In the genomic region with DNA sequence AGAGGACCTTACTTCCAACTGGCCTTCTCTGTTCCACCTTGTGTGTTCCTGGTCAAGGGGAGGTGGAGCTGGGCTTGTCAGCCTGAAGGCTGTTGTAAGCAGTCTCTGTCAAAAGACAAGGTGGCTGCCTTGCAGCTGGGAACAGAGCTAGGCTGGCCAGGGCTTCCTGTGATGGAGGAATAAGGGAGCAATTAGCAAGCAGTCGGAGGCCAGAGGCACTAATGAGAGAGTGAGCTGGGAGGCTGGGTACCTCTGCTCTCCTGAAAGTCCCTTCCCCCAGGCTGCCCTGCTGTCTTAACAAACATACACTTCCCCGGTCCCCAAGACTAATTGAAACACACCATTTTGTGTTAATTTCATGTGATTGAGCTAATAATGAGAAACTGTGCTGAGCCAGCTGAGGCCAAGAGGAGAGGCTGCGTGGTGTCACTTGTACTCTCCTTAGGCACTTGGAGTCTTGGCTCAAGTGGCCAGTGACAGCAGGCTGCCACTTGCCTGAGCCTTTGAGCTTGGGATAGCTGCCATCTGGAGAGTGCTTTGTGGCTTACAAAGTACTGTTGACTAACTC, we compare ENCODE assay signal across 9 mouse cellular contexts.
A peak's percentile ranks its signal among the peaks of the same experiment; 100 is the strongest.
DNase-seq lines count a peak whose midpoint lies in the region; ATAC-seq lines count a peak whose summit lies in the region.
"Had no signal": no experiment of that assay in that cellular context is flagged by ENCODE, and none has a peak within 500 bp of the region (broad histone marks: within the 10 kb centered on the region; RNA-seq: fewer than 3 reads in every experiment).

No protein-coding gene starts in this region.

- peak; percentile 31 for DNase-seq in neural tube, embryonic 11.5 days (ENCODE audit: low spot score)
- no peak for DNase-seq in neural tube, embryonic 10.5 days (ENCODE audit: extremely low spot score, low spot score)
- DNase-seq in embryonic facial prominence, embryonic 10.5 days (ENCODE audit: low spot score): peak; percentile 41
- DNase-seq in skeletal muscle tissue, adult 2 months (ENCODE audit: low read depth, low spot score): peak; percentile 29
- DNase-seq in urinary bladder, adult 2 months (ENCODE audit: low spot score): no peak
- DNase-seq in thymus, adult 18-20 months: no peak
- no peak for DNase-seq in heart, postnatal 14 days

- no peak overlapping the region for H3K27ac ChIP-seq in neural tube, embryonic 11.5 days (ENCODE audit: low read depth, low read length)
- peak overlapping the region; percentile 35; the same call in 1 of the 2 replicates for H3K27ac ChIP-seq in embryonic facial prominence, embryonic 10.5 days (replicated peaks)
- H3K27ac ChIP-seq in hindbrain, embryonic 15.5 days (replicated peaks): no peak overlapping the region

- 27% methylated on average over 3 of the region's 3 CpGs for WGBS in neural tube, embryonic 11.5 days
- WGBS in embryonic facial prominence, embryonic 10.5 days: 21% methylated on average over 3 of the region's 3 CpGs
- WGBS in hindbrain, embryonic 15.5 days: 15% methylated on average over 3 of the region's 3 CpGs

- no peaks in the 10 kb centered on the region for H3K4me1 ChIP-seq in neural tube, embryonic 11.5 days (ENCODE audit: control insufficient read depth, insufficient read depth, low read length)
- peaks cover 19% of the 10 kb centered on the region for H3K4me1 ChIP-seq in embryonic facial prominence, embryonic 10.5 days
- H3K4me1 ChIP-seq in hindbrain, embryonic 15.5 days (replicated peaks): peaks cover 10% of the 10 kb centered on the region

- H3K4me3 ChIP-seq in neural tube, embryonic 11.5 days (ENCODE audit: low read depth, low read length): no peak overlapping the region
- H3K4me3 ChIP-seq in embryonic facial prominence, embryonic 10.5 days: no peak overlapping the region
- H3K4me3 ChIP-seq in hindbrain, embryonic 15.5 days: no peak overlapping the region

- H3K4me2 ChIP-seq in neural tube, embryonic 11.5 days (ENCODE audit: low read depth): no peak overlapping the region
- H3K4me2 ChIP-seq in hindbrain, embryonic 15.5 days: no peak overlapping the region

- no peaks in the 10 kb centered on the region for H3K9me3 ChIP-seq in neural tube, embryonic 11.5 days (ENCODE audit: control insufficient read depth, low read length)
- no peaks in the 10 kb centered on the region for H3K9me3 ChIP-seq in embryonic facial prominence, embryonic 10.5 days
- H3K9me3 ChIP-seq in hindbrain, embryonic 15.5 days: no peaks in the 10 kb centered on the region
- H3K9me3 ChIP-seq: G1E had no signal

- ATAC-seq in neural tube, embryonic 11.5 days (ENCODE audit: insufficient read depth, low FRiP score, low TSS enrichment): peak; percentile 63
- ATAC-seq in hindbrain, embryonic 15.5 days (ENCODE audit: low FRiP score, low read depth): peak; percentile 84

- intact Hi-C loops in heart, postnatal 14 days (cut with DNase I): no loop called here

- no peak overlapping the region for H3K9ac ChIP-seq in neural tube, embryonic 11.5 days (ENCODE audit: low read length)
- H3K9ac ChIP-seq in hindbrain, embryonic 15.5 days: no peak overlapping the region

- no peaks in the 10 kb centered on the region for H3K36me3 ChIP-seq in neural tube, embryonic 11.5 days (ENCODE audit: control insufficient read depth, insufficient read depth, low read length)
- no peaks in the 10 kb centered on the region for H3K36me3 ChIP-seq in embryonic facial prominence, embryonic 10.5 days (replicated peaks)
- no peaks in the 10 kb centered on the region for H3K36me3 ChIP-seq in hindbrain, embryonic 15.5 days
- H3K36me3 ChIP-seq: G1E had no signal

- no peaks in the 10 kb centered on the region for H3K27me3 ChIP-seq in neural tube, embryonic 11.5 days (ENCODE audit: control insufficient read depth, insufficient read depth, low read length)
- H3K27me3 ChIP-seq in embryonic facial prominence, embryonic 10.5 days (replicated peaks; ENCODE audit: low read depth, poor library complexity, severe bottlenecking): no peaks in the 10 kb centered on the region
- H3K27me3 ChIP-seq in hindbrain, embryonic 15.5 days: no peaks in the 10 kb centered on the region

Comparison
In these comparisons a context has a peak if more than half of its experiments do, and no peak if none do; other contexts are left out.
1. DNase-seq: peak in neural tube, embryonic 11.5 days (single experiment), embryonic facial prominence, embryonic 10.5 days (single experiment) and skeletal muscle tissue, adult 2 months (single experiment); none in neural tube, embryonic 10.5 days (single experiment), urinary bladder, adult 2 months (single experiment), thymus, adult 18-20 months (0 of 2) and heart, postnatal 14 days (0 of 2).